Mouse (Mus musculus) urinary bladder, postnatal 36 days (tissue): ENCODE results near the gene Prkca.

ENCODE experiments used
- DNase-seq, 2 experiments: peaks; one replicate each; pipeline ENCODE4 v3.0.0; 2022; ENCODE audit warnings: low spot score in 2 of 2, mixed read lengths in 1 of 2

The Prkca gene

GRCm38 (mm10) chr11:108162110-108162509, 181.6 kb downstream of the Prkca start:
- no peak for DNase-seq

- DNase-seq, result no peak
These were observed 183.7 kb downstream of the Prkca start for GRCm38 (mm10) chr11:108160056-108160455.

- DNase-seq, result no peak
These were observed 185.7 kb downstream of the Prkca start for GRCm38 (mm10) chr11:108158046-108158445.

- DNase-seq, result no peak
These were observed 186.7 kb downstream of the Prkca start for GRCm38 (mm10) chr11:108157074-108157473.

GRCm38 (mm10) chr11:108156107-108156506, 187.6 kb downstream of the Prkca start:
- DNase-seq, result no peak

GRCm38 (mm10) chr11:108155088-108155580, 188.6 kb downstream of the Prkca start:
- DNase-seq, result no peak

- no peak for DNase-seq
These were observed 189.5 kb downstream of the Prkca start for GRCm38 (mm10) chr11:108153997-108154841.

GRCm38 (mm10) chr11:108152591-108152990, 191.1 kb downstream of the Prkca start:
- DNase-seq, result no peak

- DNase-seq, result peak; percentile 18 to 23
These were observed 193.3 kb downstream of the Prkca start for GRCm38 (mm10) chr11:108150410-108150809.

- no peak for DNase-seq
These were observed 194.5 kb downstream of the Prkca start for GRCm38 (mm10) chr11:108149187-108149586.

- DNase-seq, result no peak
These were observed 195.2 kb downstream of the Prkca start for GRCm38 (mm10) chr11:108148491-108148890.

- DNase-seq, result no peak
These were observed 197.8 kb downstream of the Prkca start for GRCm38 (mm10) chr11:108145752-108146496.

- no peak for DNase-seq
These were observed 198.6 kb downstream of the Prkca start for GRCm38 (mm10) chr11:108145128-108145527.

GRCm38 (mm10) chr11:108143739-108144138, 200.0 kb downstream of the Prkca start:
- no peak for DNase-seq

GRCm38 (mm10) chr11:108140028-108140427, 203.7 kb downstream of the Prkca start:
- DNase-seq, result peak; percentile 33 to 39

GRCm38 (mm10) chr11:108136341-108136740, 207.4 kb downstream of the Prkca start:
- DNase-seq, result no peak

GRCm38 (mm10) chr11:108135407-108136159, 208.1 kb downstream of the Prkca start:
- DNase-seq, result no peak

- peak in 1 of 2 experiments; percentile 29 for DNase-seq
These were observed 215.1 kb downstream of the Prkca start for GRCm38 (mm10) chr11:108128593-108128992.

- no peak for DNase-seq
These were observed 215.8 kb downstream of the Prkca start for GRCm38 (mm10) chr11:108127908-108128307.

- no peak for DNase-seq
These were observed 221.2 kb downstream of the Prkca start for GRCm38 (mm10) chr11:108122486-108122885.

- peak in 1 of 2 experiments; percentile 43 for DNase-seq
These were observed 223.0 kb downstream of the Prkca start for GRCm38 (mm10) chr11:108120708-108121107.

GRCm38 (mm10) chr11:108119785-108120184, 223.9 kb downstream of the Prkca start:
- no peak for DNase-seq
